Mouse (Mus musculus) heart, adult 2 months (tissue): ENCODE measurements around the gene Wwox. TPM values are rescaled to one million over a fixed set of nuclear protein-coding genes. Genes with fewer than 3 reads are reported as not detected.

ENCODE experiments used
- DNase-seq, 2 experiments: peaks; one replicate each; pipeline ENCODE4 v3.0.0; 2021
- H3K27ac ChIP-seq: fragments of 200-600 bp; 2 replicates; pipeline ENCODE4 v1.8.1; 2022
- H3K27me3 ChIP-seq: fragments of 200-500 bp; 2 replicates; pipeline ENCODE4 v1.6.1; 2012; ENCODE audit warnings: mild to moderate bottlenecking, low read length, inconsistent platforms, mixed read lengths; ENCODE audit not compliant: control insufficient read depth, insufficient read depth
- H3K36me3 ChIP-seq: fragments of 200-500 bp; 2 replicates; pipeline ENCODE4 v1.6.1; 2012; ENCODE audit warnings: low read length, inconsistent platforms; ENCODE audit not compliant: control insufficient read depth, insufficient read depth
- H3K4me1 ChIP-seq: fragments of 200-500 bp; 2 replicates; pipeline ENCODE4 v1.6.1; 2011; ENCODE audit warnings: low read length; ENCODE audit not compliant: control insufficient read depth, insufficient read depth
- H3K4me3 ChIP-seq: fragments of 200-600 bp; 2 replicates; pipeline ENCODE4 v1.8.1; 2022
- H3K79me2 ChIP-seq: fragments of 200-500 bp; replicated peaks from 2 replicates; pipeline ENCODE4 v1.6.1; 2012; ENCODE audit warnings: mild to moderate bottlenecking, inconsistent platforms, low read length, moderate library complexity, mixed read lengths; ENCODE audit not compliant: control insufficient read depth, insufficient read depth
- H3K9ac ChIP-seq: fragments of 200-500 bp; 2 replicates; pipeline ENCODE4 v1.6.1; 2012; ENCODE audit warnings: low read depth, mild to moderate bottlenecking, control low read depth, inconsistent platforms, low read length, mixed read lengths
- CTCF ChIP-seq: fragments of 200-600 bp; IDR thresholded peaks from 2 replicates; pipeline ENCODE4 v1.8.1; 2022; ENCODE audit warnings: antibody characterized with exemption, mild to moderate bottlenecking, moderate library complexity
- EP300 ChIP-seq: fragments of 200-500 bp; IDR thresholded peaks from 2 replicates; pipeline ENCODE4 v1.6.1; 2011; ENCODE audit warnings: low read depth, low read length, control low read depth; ENCODE audit not compliant: insufficient read depth
- POLR2A ChIP-seq: fragments of 200-500 bp; IDR thresholded peaks from 2 replicates; pipeline ENCODE4 v1.6.1; 2011; ENCODE audit warnings: mild to moderate bottlenecking, low read depth, low read length, control low read depth; ENCODE audit not compliant: insufficient read depth
- WGBS: fragments of 180-500 bp; shearing (Covaris S2); methylation state at CpG from one replicate; pipeline ENCODE4 v1.1.7; 2018; 5-methylcytosine and 5-hydroxymethylcytosine counted together
- intact Hi-C: fragments of 180-260 bp; cut with DNase I; formaldehyde crosslinking; loops from one replicate; pipeline ENCODE4 v1.15.1; 2025
- polyA plus RNA-seq: library from polyadenylated mRNA; depleted of rRNA; stranded (reverse); fragments of >200 nt; gene quantifications from 2 replicates; pipeline ENCODE4 v1.2.3, GENCODE M21; 2012
- total RNA-seq, 2 experiments: library from RNA; stranded (reverse); gene quantifications; 2 replicates each; pipeline ENCODE4 v1.2.3; 2021

Gene Wwox
- total and polyA plus RNA-seq, 3 experiments, result 3.3 to 4.6 (median 4.6) TPM

- Histone ChIP-seq H3K4me3 (no peak overlapping the region), H3K9ac (no peak overlapping the region), H3K27me3 (no peaks in the 10 kb centered on the region), H3K36me3 (no peaks in the 10 kb centered on the region), H3K79me2 (no peaks in the 10 kb centered on the region), H3K4me1 (no peaks in the 10 kb centered on the region; the same call in 1 of the 2 replicates), H3K27ac (no peak overlapping the region)
- TF ChIP-seq EP300 (no peak), CTCF (no peak), POLR2A (no peak)
- intact Hi-C loops, result no loop called here
- no peak for DNase-seq
- 57% methylated on average over 5 of the region's 5 CpGs for WGBS
These were observed 283.2 kb downstream of the Wwox start for GRCm38 (mm10) chr8:114722611-114723010.

GRCm38 (mm10) chr8:114731260-114732140 is 292.0 kb downstream of the Wwox start:
- Histone ChIP-seq H3K4me1 (no peaks in the 10 kb centered on the region), H3K36me3 (no peaks in the 10 kb centered on the region), H3K27me3 (no peaks in the 10 kb centered on the region), H3K4me3 (no peak overlapping the region), H3K9ac (no peak overlapping the region), H3K27ac (no peak overlapping the region), H3K79me2 (no peaks in the 10 kb centered on the region)
- no peak for DNase-seq
- intact Hi-C loops, result no loop called here
- 83% methylated on average over 17 of the region's 17 CpGs for WGBS
- TF ChIP-seq POLR2A (no peak), EP300 (no peak), CTCF (no peak)

- H3K36me3 ChIP-seq, result no peaks in the 10 kb centered on the region
- 52% methylated on average over 12 of the region's 12 CpGs for WGBS
- no peaks in the 10 kb centered on the region for H3K27me3 ChIP-seq
- TF ChIP-seq EP300 (no peak), POLR2A (no peak), CTCF (no peak)
- intact Hi-C loops, result no loop called here
- no peak overlapping the region for H3K4me3 ChIP-seq
- no peaks in the 10 kb centered on the region for H3K79me2 ChIP-seq
- no peak overlapping the region for H3K27ac ChIP-seq
- H3K9ac ChIP-seq, result no peak overlapping the region
- DNase-seq, result no peak
- no peaks in the 10 kb centered on the region; the same call in 1 of the 2 replicates for H3K4me1 ChIP-seq
These were observed 303.9 kb downstream of the Wwox start for GRCm38 (mm10) chr8:114743185-114743915.

- Histone ChIP-seq H3K9ac (no peak overlapping the region), H3K27ac (no peak overlapping the region), H3K27me3 (no peaks in the 10 kb centered on the region), H3K79me2 (no peaks in the 10 kb centered on the region), H3K4me1 (no peaks in the 10 kb centered on the region; the same call in 1 of the 2 replicates), H3K36me3 (no peaks in the 10 kb centered on the region), H3K4me3 (no peak overlapping the region)
- DNase-seq, result no peak
- TF ChIP-seq EP300 (no peak), CTCF (no peak), POLR2A (no peak)
- intact Hi-C loops, result no loop called here
- 77% methylated on average over 2 of the region's 2 CpGs for WGBS
These were observed 306.9 kb downstream of the Wwox start for GRCm38 (mm10) chr8:114746373-114746772.

GRCm38 (mm10) chr8:114751376-114752135 is 312.1 kb downstream of the Wwox start:
- Histone ChIP-seq H3K9ac (no peak overlapping the region), H3K4me3 (no peak overlapping the region), H3K36me3 (no peaks in the 10 kb centered on the region), H3K27ac (no peak overlapping the region), H3K79me2 (no peaks in the 10 kb centered on the region), H3K27me3 (no peaks in the 10 kb centered on the region), H3K4me1 (no peaks in the 10 kb centered on the region)
- no peak for DNase-seq
- intact Hi-C loops, result no loop called here
- no peak for TF ChIP-seq EP300
- TF ChIP-seq POLR2A, result no peak
- TF ChIP-seq CTCF, result no peak
- WGBS, result 79% methylated on average over 18 of the region's 18 CpGs
